Mouse (Mus musculus) ES-E14 (cell line): ENCODE results near the gene Fndc3b. TPM values are rescaled to one million over a fixed set of nuclear protein-coding genes. Genes with fewer than 3 reads are reported as not detected.

Source experiments
- DNase-seq: peaks from one replicate; pipeline ENCODE4 v3.0.0-alpha.2; 2013; ENCODE audit warnings: low read depth, low spot score
- H3K27ac ChIP-seq: 2 replicates; pipeline ENCODE4 v1.5.1; 2012; ENCODE audit warnings: low read depth, mild to moderate bottlenecking, low read length, moderate library complexity, mixed read lengths; ENCODE audit not compliant: poor library complexity, insufficient read depth, severe bottlenecking
- H3K36me3 ChIP-seq: 2 replicates; pipeline ENCODE4 v1.6.1; 2012; ENCODE audit warnings: mild to moderate bottlenecking, low read length, moderate library complexity, mixed read lengths; ENCODE audit not compliant: control insufficient read depth, poor library complexity, insufficient read depth, severe bottlenecking
- H3K4me1 ChIP-seq, 2 experiments: fragments of 150-350 bp in 1 of 2; sonication (generic) in 1 of 2; 2 replicates each; pipeline ENCODE4 v1.6.1; 2012; ENCODE audit warnings: low read length in 2 of 2, mild to moderate bottlenecking in 1 of 2, mixed read lengths in 1 of 2; ENCODE audit not compliant: control insufficient read depth in 2 of 2, insufficient read depth in 2 of 2, poor library complexity in 1 of 2
- H3K4me3 ChIP-seq, 2 experiments: fragments of 150-350 bp in 1 of 2; sonication (generic) in 1 of 2; 2 replicates each; pipeline ENCODE4 v1.5.1; 2012; ENCODE audit warnings: low read length in 2 of 2, low read depth in 1 of 2, mild to moderate bottlenecking in 1 of 2, mixed read lengths in 1 of 2; ENCODE audit not compliant: insufficient read depth in 1 of 2, poor library complexity in 1 of 2, severe bottlenecking in 1 of 2
- H3K9ac ChIP-seq: 2 replicates; pipeline ENCODE4 v1.6.1; 2012; ENCODE audit warnings: low read depth, mild to moderate bottlenecking, low read length, mixed read lengths; ENCODE audit not compliant: poor library complexity, insufficient read depth, severe bottlenecking
- H3K9me3 ChIP-seq: fragments of 150-350 bp; sonication (generic); 2 replicates; pipeline ENCODE4 v1.6.1; 2012; ENCODE audit warnings: low read depth, mild to moderate bottlenecking, low read length; ENCODE audit not compliant: control insufficient read depth, insufficient read depth
- CHD2 ChIP-seq: IDR thresholded peaks from 2 replicates; pipeline ENCODE4 v1.6.1; 2014; ENCODE audit warnings: mild to moderate bottlenecking, low read depth, low read length, inconsistent platforms
- HCFC1 ChIP-seq: IDR thresholded peaks from 2 replicates; pipeline ENCODE4 v1.6.1; 2012; ENCODE audit warnings: low read length, inconsistent platforms, borderline replicate concordance; ENCODE audit not compliant: insufficient read depth
- MAFK ChIP-seq: IDR thresholded peaks from 2 replicates; pipeline ENCODE4 v1.6.1; 2014; ENCODE audit warnings: mild to moderate bottlenecking, low read depth, low read length, inconsistent platforms; ENCODE audit not compliant: insufficient read depth
- ZC3H11A ChIP-seq: IDR thresholded peaks from 2 replicates; pipeline ENCODE4 v1.6.1; 2012; ENCODE audit warnings: low read depth, mild to moderate bottlenecking, inconsistent platforms, low read length, borderline replicate concordance
- ZNF384 ChIP-seq: IDR thresholded peaks from 2 replicates; pipeline ENCODE4 v1.6.1; 2012; ENCODE audit warnings: low read depth, low read length, inconsistent platforms
- in situ Hi-C, 2 experiments: fragments of 600-800 bp; cut with MboI; formaldehyde crosslinking; loops; one replicate each; pipeline ENCODE4 v1.15.1; 2025; ENCODE audit warnings: low sequenced_read_pairs in 2 of 2, inconsistent platforms in 1 of 2; ENCODE audit not compliant: unreplicated experiment in 2 of 2
- total RNA-seq: library from RNA; depleted of rRNA; stranded (reverse); fragments of 300-350 nt; gene quantifications from 2 replicates; pipeline ENCODE4 v1.2.3, GENCODE M21; 2012

Fndc3b gene
- total RNA-seq, 1 experiment: 16.6 TPM

GRCm38 (mm10) chr3:27589305-27589704, 121.8 kb downstream of the Fndc3b start:
- TF ChIP-seq MAFK (no peak), CHD2 (no peak), ZNF384 (no peak), HCFC1 (no peak), ZC3H11A (no peak)
- in situ Hi-C loops: no loop called here
- Histone ChIP-seq H3K9me3 (no peaks in the 10 kb centered on the region), H3K4me1 (peaks cover 0 to 9% of the 10 kb centered on the region in 2 experiments; a peak in 1 of 4 replicates), H3K27ac (no peak overlapping the region), H3K4me3 (no peak overlapping the region), H3K9ac (no peak overlapping the region), H3K36me3 (no peaks in the 10 kb centered on the region; the same call in 1 of the 2 replicates)
- DNase-seq: no peak

- DNase-seq: no peak
- in situ Hi-C loops: no loop called here
- Histone ChIP-seq H3K4me1 (peaks cover 0 to 9% of the 10 kb centered on the region in 2 experiments; a peak in 1 of 4 replicates), H3K27ac (no peak overlapping the region), H3K36me3 (no peaks in the 10 kb centered on the region; the same call in 1 of the 2 replicates), H3K4me3 (peak overlapping the region; percentile 27 to 38; a peak in 3 of 4 replicates), H3K9ac (no peak overlapping the region), H3K9me3 (no peaks in the 10 kb centered on the region)
- TF ChIP-seq MAFK: no peak
- TF ChIP-seq ZNF384: no peak
- TF ChIP-seq HCFC1: no peak
- TF ChIP-seq CHD2: no peak
- no peak for TF ChIP-seq ZC3H11A
These were observed 122.5 kb downstream of the Fndc3b start for GRCm38 (mm10) chr3:27588604-27589003.

GRCm38 (mm10) chr3:27584607-27585605, 126.2 kb downstream of the Fndc3b start:
- Histone ChIP-seq H3K27ac (no peak overlapping the region), H3K36me3 (no peaks in the 10 kb centered on the region; the same call in 1 of the 2 replicates), H3K4me1 (peaks cover 5 to 13% of the 10 kb centered on the region in 2 experiments; a peak in 2 of 4 replicates), H3K9ac (no peak overlapping the region), H3K4me3 (no peak overlapping the region), H3K9me3 (no peaks in the 10 kb centered on the region)
- TF ChIP-seq MAFK: no peak
- no peak for TF ChIP-seq ZC3H11A
- TF ChIP-seq HCFC1: no peak
- TF ChIP-seq CHD2: no peak
- TF ChIP-seq ZNF384: no peak
- in situ Hi-C loops: no loop called here
- DNase-seq: no peak

GRCm38 (mm10) chr3:27581931-27582840, 128.9 kb downstream of the Fndc3b start:
- H3K27ac ChIP-seq: no peak overlapping the region
- no peak for TF ChIP-seq HCFC1
- DNase-seq: no peak
- in situ Hi-C loops: no loop called here
- no peak overlapping the region for H3K9ac ChIP-seq
- H3K4me3 ChIP-seq: no peak overlapping the region
- H3K36me3 ChIP-seq: no peaks in the 10 kb centered on the region
- no peaks in the 10 kb centered on the region for H3K9me3 ChIP-seq
- H3K4me1 ChIP-seq: peaks cover 5 to 12% of the 10 kb centered on the region in 2 experiments; a peak in 2 of 4 replicates
